Mouse (Mus musculus): Measurements from ENCODE around the gene Ikzf2. TPM values are rescaled to one million over a fixed set of nuclear protein-coding genes. Genes with fewer than 3 reads are reported as not detected.

The Ikzf2 gene
- polyA plus RNA-seq, 2 experiments, result 2.6 to 4.6 TPM

GRCm38 (mm10) chr1:69506615-69507159 lies 180.4 kb downstream of the Ikzf2 start:
- TF ChIP-seq POLR2A (IDR thresholded peaks at IDR 0.05; ENCODE audit: borderline replicate concordance, extremely low read depth, insufficient read depth, insufficient read length), result no peak
- Histone ChIP-seq H3K4me3 (replicated peaks; ENCODE audit: low read length) (no peak overlapping the region), H3K4me2 (replicated peaks; ENCODE audit: low read depth, low read length, severe bottlenecking) (no peak overlapping the region), H3K4me1 (ENCODE audit: control insufficient read depth, insufficient read depth, low read length) (no peaks in the 10 kb centered on the region), H3K9ac (ENCODE audit: low read depth, low read length, severe bottlenecking) (no peak overlapping the region), H3K9me3 (ENCODE audit: control insufficient read depth, low read length) (no peaks in the 10 kb centered on the region), H3K36me3 (ENCODE audit: control insufficient read depth, insufficient read depth, low read length) (no peaks in the 10 kb centered on the region), H3K27ac (replicated peaks; ENCODE audit: low read depth, low read length) (no peak overlapping the region), H3K27me3 (ENCODE audit: control insufficient read depth, insufficient read depth, low read length) (no peaks in the 10 kb centered on the region)
- WGBS, result 95% methylated on average over 7 of the region's 7 CpGs
- DNase-seq (ENCODE audit: low spot score) (no peak), ATAC-seq (ENCODE audit: low FRiP score, low read depth) (no peak)

- H3K36me3 ChIP-seq (ENCODE audit: control insufficient read depth, insufficient read depth, low read length), result no peaks in the 10 kb centered on the region
- no peak overlapping the region for H3K4me3 ChIP-seq (replicated peaks; ENCODE audit: low read length)
- H3K4me2 ChIP-seq (replicated peaks; ENCODE audit: low read depth, low read length, severe bottlenecking), result no peak overlapping the region
- TF ChIP-seq POLR2A (IDR thresholded peaks at IDR 0.05; ENCODE audit: borderline replicate concordance, extremely low read depth, insufficient read depth, insufficient read length), result no peak
- H3K27me3 ChIP-seq (ENCODE audit: control insufficient read depth, insufficient read depth, low read length), result no peaks in the 10 kb centered on the region
- no peak overlapping the region for H3K9ac ChIP-seq (ENCODE audit: low read depth, low read length, severe bottlenecking)
- no peaks in the 10 kb centered on the region for H3K4me1 ChIP-seq (ENCODE audit: control insufficient read depth, insufficient read depth, low read length)
- ATAC-seq (ENCODE audit: low FRiP score, low read depth), result no peak
- no peak for DNase-seq (ENCODE audit: low spot score)
- H3K9me3 ChIP-seq (ENCODE audit: control insufficient read depth, low read length), result no peaks in the 10 kb centered on the region
- no peak overlapping the region for H3K27ac ChIP-seq (replicated peaks; ENCODE audit: low read depth, low read length)
- WGBS, result 95% methylated on average over 6 of the region's 6 CpGs
Measured at GRCm38 (mm10) chr1:69506011-69506410, 181.0 kb downstream of the Ikzf2 start.

DNA sequence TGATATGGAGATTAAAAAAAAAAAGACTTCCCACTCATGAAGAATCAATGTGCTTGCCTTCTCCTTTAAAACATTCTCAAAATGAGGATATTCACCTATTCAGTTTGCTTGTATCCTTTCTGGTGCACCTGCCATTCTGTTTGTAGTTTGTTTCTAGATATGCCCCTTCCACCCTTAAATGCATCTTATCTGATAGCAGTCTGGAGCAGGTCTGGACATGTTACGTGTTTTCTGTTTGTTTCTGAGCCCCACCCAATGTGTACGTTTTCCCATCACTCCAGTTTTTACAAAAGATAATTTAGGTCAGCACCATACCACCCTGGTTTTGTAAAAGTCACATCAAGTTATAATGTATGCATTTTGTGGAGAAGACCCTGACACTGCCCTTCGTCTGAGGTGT lies 186.7 kb downstream of the Ikzf2 start:
- Histone ChIP-seq H3K27ac (replicated peaks; ENCODE audit: low read depth, low read length) (no peak overlapping the region), H3K36me3 (ENCODE audit: control insufficient read depth, insufficient read depth, low read length) (no peaks in the 10 kb centered on the region), H3K4me2 (replicated peaks; ENCODE audit: low read depth, low read length, severe bottlenecking) (no peak overlapping the region), H3K9me3 (ENCODE audit: control insufficient read depth, low read length) (no peaks in the 10 kb centered on the region), H3K4me1 (ENCODE audit: control insufficient read depth, insufficient read depth, low read length) (no peaks in the 10 kb centered on the region), H3K4me3 (replicated peaks; ENCODE audit: low read length) (no peak overlapping the region), H3K27me3 (ENCODE audit: control insufficient read depth, insufficient read depth, low read length) (no peaks in the 10 kb centered on the region), H3K9ac (ENCODE audit: low read depth, low read length, severe bottlenecking) (no peak overlapping the region)
- 84% methylated on average over 3 of the region's 3 CpGs for WGBS
- TF ChIP-seq POLR2A (IDR thresholded peaks at IDR 0.05; ENCODE audit: borderline replicate concordance, extremely low read depth, insufficient read depth, insufficient read length), result no peak
- DNase-seq (ENCODE audit: low spot score), result no peak
- no peak for ATAC-seq (ENCODE audit: low FRiP score, low read depth)

- Histone ChIP-seq H3K27ac (replicated peaks; ENCODE audit: low read depth, low read length) (no peak overlapping the region), H3K4me2 (replicated peaks; ENCODE audit: low read depth, low read length, severe bottlenecking) (no peak overlapping the region), H3K9ac (ENCODE audit: low read depth, low read length, severe bottlenecking) (no peak overlapping the region), H3K9me3 (ENCODE audit: control insufficient read depth, low read length) (no peaks in the 10 kb centered on the region), H3K4me1 (ENCODE audit: control insufficient read depth, insufficient read depth, low read length) (no peaks in the 10 kb centered on the region), H3K36me3 (ENCODE audit: control insufficient read depth, insufficient read depth, low read length) (no peaks in the 10 kb centered on the region), H3K27me3 (ENCODE audit: control insufficient read depth, insufficient read depth, low read length) (no peaks in the 10 kb centered on the region), H3K4me3 (replicated peaks; ENCODE audit: low read length) (no peak overlapping the region)
- TF ChIP-seq POLR2A (IDR thresholded peaks at IDR 0.05; ENCODE audit: borderline replicate concordance, extremely low read depth, insufficient read depth, insufficient read length), result no peak
- no peak for ATAC-seq (ENCODE audit: low FRiP score, low read depth)
- DNase-seq (ENCODE audit: low spot score), result no peak
- 89% methylated on average over 5 of the region's 5 CpGs for WGBS
Measured at GRCm38 (mm10) chr1:69499652-69500051, 187.4 kb downstream of the Ikzf2 start.

DNA sequence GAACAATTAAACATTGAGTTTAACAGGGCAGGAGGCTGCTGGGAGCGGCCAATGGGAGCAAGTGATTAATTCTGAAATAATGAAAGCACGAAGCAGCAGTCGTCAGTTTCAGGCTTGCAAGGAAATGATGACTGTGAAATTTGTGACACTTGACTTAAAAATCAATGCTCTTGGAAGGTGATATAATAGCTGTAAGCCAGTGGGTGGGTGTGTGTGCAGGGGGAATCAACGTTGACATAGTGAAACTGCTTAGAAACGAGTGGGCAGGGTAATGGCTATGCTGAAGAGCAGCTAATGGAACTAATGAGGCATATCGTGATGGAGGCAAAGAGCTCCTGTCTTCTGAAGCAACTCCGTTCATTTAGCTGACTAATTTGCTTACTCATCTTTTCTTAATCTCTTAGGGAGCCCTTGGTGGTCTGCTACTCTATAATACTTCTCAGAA lies 188.2 kb downstream of the Ikzf2 start:
- Histone ChIP-seq H3K9ac (ENCODE audit: low read depth, low read length, severe bottlenecking) (no peak overlapping the region), H3K4me1 (ENCODE audit: control insufficient read depth, insufficient read depth, low read length) (no peaks in the 10 kb centered on the region), H3K27me3 (ENCODE audit: control insufficient read depth, insufficient read depth, low read length) (no peaks in the 10 kb centered on the region), H3K36me3 (ENCODE audit: control insufficient read depth, insufficient read depth, low read length) (no peaks in the 10 kb centered on the region), H3K9me3 (ENCODE audit: control insufficient read depth, low read length) (no peaks in the 10 kb centered on the region), H3K4me3 (replicated peaks; ENCODE audit: low read length) (no peak overlapping the region), H3K27ac (replicated peaks; ENCODE audit: low read depth, low read length) (no peak overlapping the region), H3K4me2 (replicated peaks; ENCODE audit: low read depth, low read length, severe bottlenecking) (no peak overlapping the region)
- WGBS, result 54% methylated on average over 7 of the region's 7 CpGs
- DNase-seq (ENCODE audit: low spot score), result no peak
- no peak for ATAC-seq (ENCODE audit: low FRiP score, low read depth)
- no peak for TF ChIP-seq POLR2A (IDR thresholded peaks at IDR 0.05; ENCODE audit: borderline replicate concordance, extremely low read depth, insufficient read depth, insufficient read length)

DNA sequence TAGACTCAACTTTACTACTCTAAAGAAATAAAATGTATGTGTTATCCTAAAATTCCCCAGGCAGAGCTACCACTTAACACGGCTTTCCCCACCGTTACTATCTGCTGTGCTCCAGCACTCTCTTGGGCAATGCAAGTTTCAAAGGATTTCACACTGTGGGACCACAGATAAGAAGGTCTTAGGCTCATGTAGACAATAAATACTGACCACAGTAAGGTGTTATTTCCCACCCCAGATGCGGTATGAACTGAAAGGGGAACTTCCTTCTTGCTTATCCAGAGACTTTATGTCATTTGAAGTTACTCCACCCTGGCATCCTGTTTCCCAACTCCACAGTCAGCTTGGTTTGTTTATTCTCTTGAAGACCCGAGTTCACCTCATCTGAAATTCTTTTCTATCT lies 191.0 kb downstream of the Ikzf2 start:
- Histone ChIP-seq H3K4me2 (replicated peaks; ENCODE audit: low read depth, low read length, severe bottlenecking) (no peak overlapping the region), H3K36me3 (ENCODE audit: control insufficient read depth, insufficient read depth, low read length) (no peaks in the 10 kb centered on the region), H3K27ac (replicated peaks; ENCODE audit: low read depth, low read length) (no peak overlapping the region), H3K4me1 (ENCODE audit: control insufficient read depth, insufficient read depth, low read length) (no peaks in the 10 kb centered on the region), H3K9ac (ENCODE audit: low read depth, low read length, severe bottlenecking) (no peak overlapping the region), H3K4me3 (replicated peaks; ENCODE audit: low read length) (no peak overlapping the region), H3K27me3 (ENCODE audit: control insufficient read depth, insufficient read depth, low read length) (no peaks in the 10 kb centered on the region), H3K9me3 (ENCODE audit: control insufficient read depth, low read length) (no peaks in the 10 kb centered on the region)
- no peak for DNase-seq (ENCODE audit: low spot score)
- TF ChIP-seq POLR2A (IDR thresholded peaks at IDR 0.05; ENCODE audit: borderline replicate concordance, extremely low read depth, insufficient read depth, insufficient read length), result no peak
- no peak for ATAC-seq (ENCODE audit: low FRiP score, low read depth)
- WGBS, result 72% methylated on average over 4 of the region's 4 CpGs

Data from limb, embryonic 14.5 days (tissue).